ENCODE assay signal across 26 mouse cellular contexts in the genomic region with DNA sequence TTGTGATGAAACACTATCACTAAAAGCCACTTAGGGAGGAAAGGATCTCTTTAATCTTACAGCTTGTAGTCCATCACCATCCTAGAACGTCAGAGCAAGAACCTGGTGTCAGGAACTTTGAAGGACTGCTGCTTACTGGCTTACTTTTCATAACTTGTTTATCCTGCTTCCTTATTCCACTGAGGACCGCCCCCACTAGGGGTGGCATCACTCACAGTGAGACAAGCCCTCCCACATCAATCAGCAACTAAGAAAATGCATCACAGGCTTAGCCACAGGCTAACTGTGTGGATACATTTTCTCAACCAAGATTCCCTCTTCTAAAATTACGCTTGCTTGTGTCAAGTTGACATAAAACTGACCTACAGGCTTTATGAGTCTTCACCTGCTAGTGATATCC.
DNase-seq lines count a peak whose midpoint lies in the region; ATAC-seq and TF ChIP-seq lines count a peak whose summit lies in the region.
"Had no signal": no experiment of that assay in that cellular context is flagged by ENCODE, and none has a peak within 500 bp of the region (broad histone marks: within the 10 kb centered on the region; RNA-seq: fewer than 3 reads in every experiment).

No protein-coding gene starts in this region.

- no peaks in the 10 kb centered on the region for H3K9me3 ChIP-seq in kidney, embryonic 14.5 days (ENCODE audit: control insufficient read depth, low read length)
- H3K9me3 ChIP-seq: heart, embryonic 10.5 days; heart, embryonic 15.5 days; intestine, embryonic 15.5 days; midbrain, embryonic 12.5 days; neural tube, embryonic 13.5 days had no signal

- H3K79me2 ChIP-seq in macrophage (ENCODE audit: inconsistent target), result no peaks in the 10 kb centered on the region

- 46% methylated on average over 3 of the region's 3 CpGs for WGBS in macrophage (ENCODE audit: missing documents)
- WGBS in kidney, embryonic 14.5 days, result 62% methylated on average over 3 of the region's 3 CpGs

- TF ChIP-seq CTCF in gastrocnemius, adult 2 months (IDR thresholded peaks at IDR 0.05), result no peak

- peak overlapping the region; percentile 70 for H3K27ac ChIP-seq in macrophage
- H3K27ac ChIP-seq in kidney, embryonic 14.5 days (ENCODE audit: low read depth, low read length), result no peak overlapping the region
- H3K27ac ChIP-seq in gastrocnemius, adult 2 months, result no peak overlapping the region
- H3K27ac ChIP-seq: heart, embryonic 10.5 days; heart, embryonic 15.5 days; intestine, embryonic 15.5 days; liver, embryonic 14.5 days; midbrain, embryonic 12.5 days; neural tube, embryonic 13.5 days had no signal

- no peak overlapping the region for H3K4me3 ChIP-seq in macrophage (ENCODE audit: inconsistent target)
- no peak overlapping the region for H3K4me3 ChIP-seq in kidney, embryonic 14.5 days (ENCODE audit: low read length)
- no peak overlapping the region for H3K4me3 ChIP-seq in gastrocnemius, adult 2 months
- H3K4me3 ChIP-seq: heart, embryonic 10.5 days; heart, embryonic 15.5 days; intestine, embryonic 15.5 days; megakaryocyte, embryonic 14.5 days; midbrain, embryonic 12.5 days; neural tube, embryonic 13.5 days had no signal

- no peaks in the 10 kb centered on the region for H3K36me3 ChIP-seq in macrophage (ENCODE audit: inconsistent target)
- no peaks in the 10 kb centered on the region for H3K36me3 ChIP-seq in kidney, embryonic 14.5 days (ENCODE audit: control insufficient read depth, insufficient read depth, low read length)
- H3K36me3 ChIP-seq: heart, embryonic 10.5 days; heart, embryonic 15.5 days; intestine, embryonic 15.5 days; midbrain, embryonic 12.5 days; neural tube, embryonic 13.5 days had no signal

- no peak overlapping the region for H3K9ac ChIP-seq in kidney, embryonic 14.5 days (ENCODE audit: low read depth, low read length)
- H3K9ac ChIP-seq: heart, embryonic 15.5 days; intestine, embryonic 15.5 days; liver, embryonic 14.5 days; midbrain, embryonic 12.5 days; neural tube, embryonic 13.5 days had no signal

- intact Hi-C loops in gastrocnemius, adult 2 months (cut with DNase I), result no loop called here

- no peak for ATAC-seq in kidney, embryonic 14.5 days (ENCODE audit: low FRiP score, low TSS enrichment)
- ATAC-seq: forebrain, embryonic 14.5 days; hindbrain, embryonic 16.5 days; intestine, embryonic 15.5 days; Patski had no signal

- DNase-seq in heart, adult 11 months, result peak; percentile 82
- no peak for DNase-seq in heart, adult 8-10 months (ENCODE audit: low spot score)
- peak; percentile 21 to 37 for DNase-seq in thymus, postnatal 10 days (ENCODE audit: low spot score in 2 of 2)
- no peak for DNase-seq in embryo, embryonic 9.5 days (ENCODE audit: extremely low spot score)
- DNase-seq in gastrocnemius, adult 2 months, result no peak
- DNase-seq in ovary, adult 18-20 months (ENCODE audit: low spot score), result no peak
- DNase-seq: cerebellum, adult 2 months; cerebellum, postnatal 14 days; gastrocnemius, postnatal 36 days; kidney, adult 8-10 months; kidney, postnatal 10 days; liver; lung, adult 2 months; lung, postnatal 10 days had no signal

- no peaks in the 10 kb centered on the region for H3K27me3 ChIP-seq in kidney, embryonic 14.5 days (ENCODE audit: control insufficient read depth, insufficient read depth, low read length)
- H3K27me3 ChIP-seq: heart, embryonic 15.5 days; intestine, embryonic 15.5 days; midbrain, embryonic 12.5 days; neural tube, embryonic 13.5 days; Patski had no signal

- H3K4me2 ChIP-seq in kidney, embryonic 14.5 days (replicated peaks; ENCODE audit: low read depth, low read length), result no peak overlapping the region
- H3K4me2 ChIP-seq: heart, embryonic 15.5 days; intestine, embryonic 15.5 days; midbrain, embryonic 12.5 days; neural tube, embryonic 13.5 days had no signal

- H3K4me1 ChIP-seq in kidney, embryonic 14.5 days (ENCODE audit: control insufficient read depth, insufficient read depth, low read length), result no peaks in the 10 kb centered on the region
- H3K4me1 ChIP-seq: intestine, embryonic 15.5 days; midbrain, embryonic 12.5 days; neural tube, embryonic 13.5 days had no signal

Comparison
In these comparisons a context has a peak if more than half of its experiments do, and no peak if none do; other contexts are left out.
1. DNase-seq: peak in heart, adult 11 months (single experiment) and thymus, postnatal 10 days (2 of 2); none in heart, adult 8-10 months (single experiment), embryo, embryonic 9.5 days (single experiment), gastrocnemius, adult 2 months (single experiment) and ovary, adult 18-20 months (single experiment).